Mouse (Mus musculus): ENCODE results near the gene Hif3a. TPM values are rescaled to one million over a fixed set of nuclear protein-coding genes. Genes with fewer than 3 reads are reported as not detected.

Hif3a gene
- polyA plus RNA-seq, 1 experiment from 2014 or later = not detected

- H3K79me2 ChIP-seq (ENCODE audit: inconsistent target) = no peaks in the 10 kb centered on the region
- H3K27ac ChIP-seq = no peak overlapping the region
- WGBS (ENCODE audit: missing documents) = 94% methylated on average over 4 of the region's 4 CpGs
- H3K4me3 ChIP-seq (ENCODE audit: inconsistent target) = no peak overlapping the region
- no peaks in the 10 kb centered on the region for H3K36me3 ChIP-seq (ENCODE audit: inconsistent target)
These were observed 66.9 kb downstream of the Hif3a start for GRCm38 (mm10) chr7:16995345-16995744.

GRCm38 (mm10) chr7:16994400-16994799 lies 67.8 kb downstream of the Hif3a start:
- Histone ChIP-seq H3K4me3 (ENCODE audit: inconsistent target) (no peak overlapping the region), H3K79me2 (ENCODE audit: inconsistent target) (no peaks in the 10 kb centered on the region), H3K36me3 (ENCODE audit: inconsistent target) (no peaks in the 10 kb centered on the region), H3K27ac (no peak overlapping the region)
- 23% methylated on average over 20 of the region's 20 CpGs for WGBS (ENCODE audit: missing documents)

GRCm38 (mm10) chr7:16993651-16994399 lies 68.4 kb downstream of the Hif3a start:
- Histone ChIP-seq H3K27ac (no peak overlapping the region), H3K79me2 (ENCODE audit: inconsistent target) (no peaks in the 10 kb centered on the region), H3K36me3 (ENCODE audit: inconsistent target) (no peaks in the 10 kb centered on the region), H3K4me3 (ENCODE audit: inconsistent target) (no peak overlapping the region)
- 18% methylated on average over 27 of the region's 27 CpGs for WGBS (ENCODE audit: missing documents)

GRCm38 (mm10) chr7:16992451-16992807 lies 69.8 kb downstream of the Hif3a start, which contains the start of gene Ccdc8:
TSS of gene Ccdc8 (plus strand) at chr7:16992708.
- no peaks in the 10 kb centered on the region for H3K79me2 ChIP-seq (ENCODE audit: inconsistent target)
- no peaks in the 10 kb centered on the region for H3K36me3 ChIP-seq (ENCODE audit: inconsistent target)
- H3K27ac ChIP-seq = no peak within 1 kb of the TSS
- WGBS (ENCODE audit: missing documents) = 95% methylated on average over 5 of the region's 5 CpGs
- H3K4me3 ChIP-seq (ENCODE audit: inconsistent target) = no peak within 1 kb of the TSS

GRCm38 (mm10) chr7:16991681-16992450 lies 70.4 kb downstream of the Hif3a start:
- Histone ChIP-seq H3K27ac (no peak overlapping the region), H3K36me3 (ENCODE audit: inconsistent target) (no peaks in the 10 kb centered on the region), H3K4me3 (ENCODE audit: inconsistent target) (no peak overlapping the region), H3K79me2 (ENCODE audit: inconsistent target) (no peaks in the 10 kb centered on the region)
- 78% methylated on average over 16 of the region's 18 CpGs for WGBS (ENCODE audit: missing documents)

GRCm38 (mm10) chr7:16990006-16990744 lies 72.1 kb downstream of the Hif3a start:
- Histone ChIP-seq H3K79me2 (ENCODE audit: inconsistent target) (no peaks in the 10 kb centered on the region), H3K27ac (no peak overlapping the region), H3K4me3 (ENCODE audit: inconsistent target) (no peak overlapping the region), H3K36me3 (ENCODE audit: inconsistent target) (no peaks in the 10 kb centered on the region)
- WGBS (ENCODE audit: missing documents) = 28% methylated on average over 15 of the region's 15 CpGs

GRCm38 (mm10) chr7:16988405-16988804 lies 73.8 kb downstream of the Hif3a start:
- WGBS (ENCODE audit: missing documents) = 76% methylated on average over 3 of the region's 3 CpGs

GRCm38 (mm10) chr7:16987541-16988149 lies 74.6 kb downstream of the Hif3a start:
- no peak overlapping the region for H3K27ac ChIP-seq
- H3K36me3 ChIP-seq (ENCODE audit: inconsistent target) = no peaks in the 10 kb centered on the region
- H3K79me2 ChIP-seq (ENCODE audit: inconsistent target) = no peaks in the 10 kb centered on the region
- WGBS (ENCODE audit: missing documents) = 91% methylated on average over 7 of the region's 7 CpGs
- H3K4me3 ChIP-seq (ENCODE audit: inconsistent target) = no peak overlapping the region

More at GRCm38 (mm10) chr7:16988405-16988804, 73.8 kb downstream of the Hif3a start:
- Histone ChIP-seq H3K27ac (no peak overlapping the region), H3K4me3 (ENCODE audit: inconsistent target) (no peak overlapping the region), H3K79me2 (ENCODE audit: inconsistent target) (no peaks in the 10 kb centered on the region), H3K36me3 (ENCODE audit: inconsistent target) (no peaks in the 10 kb centered on the region)

GRCm38 (mm10) chr7:16982859-16983568 lies 79.2 kb downstream of the Hif3a start, which contains the start of gene Gm42372:
TSS of gene Gm42372 (plus strand) at chr7:16983086.
- WGBS (ENCODE audit: missing documents) = 39% methylated on average over 26 of the region's 26 CpGs

More at GRCm38 (mm10) chr7:16982859-16983568, 79.2 kb downstream of the Hif3a start, which contains the start of gene Gm42372:
- Histone ChIP-seq H3K79me2 (ENCODE audit: inconsistent target) (no peaks in the 10 kb centered on the region), H3K27ac (no peak within 1 kb of the TSS), H3K4me3 (ENCODE audit: inconsistent target) (no peak within 1 kb of the TSS), H3K36me3 (ENCODE audit: inconsistent target) (no peaks in the 10 kb centered on the region)

Other genes starting within 250 kb of the Hif3a start
- gene Strn4, start 246.5 kb downstream of the Hif3a start, polyA plus RNA-seq (2018) = 26.7 to 43.9 TPM (median 39.6 TPM) in 3 replicates
- gene Fkrp, start 245.7 kb downstream of the Hif3a start, polyA plus RNA-seq (2018) = 17.4 to 25.4 TPM (median 20.5 TPM) in 3 replicates
- gene Prkd2, start 219.5 kb downstream of the Hif3a start, polyA plus RNA-seq (2018) = 3.7 to 6.1 TPM (median 4.8 TPM) in 3 replicates
- 0.15 to 0.32 TPM (median 0.31 TPM) in 3 replicates for gene Dact3, start 187.1 kb downstream of the Hif3a start, polyA plus RNA-seq (2018)
- not detected in 3 replicates for gene Gng8, start 170.6 kb downstream of the Hif3a start, polyA plus RNA-seq (2018)
- 2.2 to 3.8 TPM (median 3.6 TPM) in 3 replicates for gene Ptgir, start 155.9 kb downstream of the Hif3a start, polyA plus RNA-seq (2018)
- gene Calm3, start 138.3 kb downstream of the Hif3a start, polyA plus RNA-seq (2018) = 148 to 197 TPM (median 177 TPM) in 3 replicates
- not detected in 3 replicates for gene Pnmal2, start 117.7 kb downstream of the Hif3a start, polyA plus RNA-seq (2018)
- gene Pnmal1, start 102.7 kb downstream of the Hif3a start, polyA plus RNA-seq (2018) = not detected in 3 replicates
- gene Gm42372, start 79.3 kb downstream of the Hif3a start, polyA plus RNA-seq (2018) = not detected in 3 replicates
- gene Ccdc8, start 69.7 kb downstream of the Hif3a start, polyA plus RNA-seq (2018) = 0.03 TPM in 1 of 3 replicates, not detected in the others
- gene Ppp5c, start 34.5 kb downstream of the Hif3a start, polyA plus RNA-seq (2018) = 49.0 to 68.9 TPM (median 61.2 TPM) in 3 replicates
- gene Psg16, start 11.6 kb upstream of the Hif3a start, polyA plus RNA-seq (2018) = not detected in 3 replicates
- gene Ceacam3, start 87.9 kb upstream of the Hif3a start, polyA plus RNA-seq (2018) = not detected in 3 replicates
- not detected in 3 replicates for gene Psg29, start 141.1 kb upstream of the Hif3a start, polyA plus RNA-seq (2018)